Mouse (Mus musculus) E14TG2a.4 (cell line): Measurements from ENCODE around the gene Csf3.

Experiments used
- H3K27me3 ChIP-seq: 2 replicates; pipeline ENCODE4 v1.6.1; 2014; ENCODE audit warnings: low read length, control low read depth; ENCODE audit not compliant: insufficient read depth
- H3K36me3 ChIP-seq: 2 replicates; pipeline ENCODE4 v1.6.1; 2014; ENCODE audit warnings: low read length, control low read depth; ENCODE audit not compliant: insufficient read depth
- H3K4me1 ChIP-seq: replicated peaks from 2 replicates; pipeline ENCODE4 v1.6.1; 2014; ENCODE audit warnings: low read depth, low read length, control low read depth
- H3K4me3 ChIP-seq: replicated peaks from 2 replicates; pipeline ENCODE4 v1.5.1; 2014; ENCODE audit warnings: mild to moderate bottlenecking, low read length
- H3K9me3 ChIP-seq: 2 replicates; pipeline ENCODE4 v1.6.1; 2014; ENCODE audit warnings: low read length, control low read depth
- CTCF ChIP-seq: conservative IDR thresholded peaks from 2 replicates; pipeline ENCODE4 v1.5.1; 2014; ENCODE audit warnings: low read length
- NANOG ChIP-seq: IDR thresholded peaks from 2 replicates; pipeline ENCODE4 v1.6.1; 2014; ENCODE audit warnings: borderline replicate concordance, low read length, mixed read lengths
- POU5F1 ChIP-seq: IDR thresholded peaks from 2 replicates; pipeline ENCODE4 v1.6.1; 2014; ENCODE audit warnings: low read length, borderline replicate concordance

Gene Csf3

DNA sequence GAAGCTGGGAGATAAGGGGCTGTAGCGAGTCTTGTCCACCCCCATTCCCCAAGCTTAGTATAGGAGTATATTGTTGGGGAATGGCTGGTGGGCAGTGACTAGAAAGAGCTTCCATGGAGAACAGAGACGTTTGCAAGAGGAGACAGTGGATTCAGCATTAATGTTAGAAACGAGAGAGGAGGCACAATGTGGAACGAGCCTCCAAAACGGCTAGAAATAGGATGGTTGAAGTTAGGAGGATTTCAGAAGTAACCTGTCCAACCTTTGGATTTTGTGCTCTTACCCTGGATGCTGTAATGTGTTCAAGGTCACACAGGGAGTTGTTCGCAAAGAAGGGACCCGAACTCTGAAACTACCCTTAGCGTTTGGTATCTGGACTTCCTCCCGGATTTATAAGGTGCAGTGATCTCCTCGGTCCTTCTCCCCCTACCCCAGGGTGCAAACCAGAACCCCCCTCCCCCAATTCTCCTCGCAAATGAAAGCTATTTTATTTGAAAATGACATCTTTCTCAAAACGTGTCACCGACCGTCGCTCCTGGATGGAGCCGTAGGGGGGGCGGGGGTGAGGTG, 40.1 kb downstream of the Csf3 start:
- TF ChIP-seq POU5F1 (no peak), CTCF (no peak), NANOG (no peak)
- Histone ChIP-seq H3K4me1 (peaks cover 78% of the 10 kb centered on the region), H3K36me3 (no peaks in the 10 kb centered on the region), H3K4me3 (peak overlapping the region; percentile 86), H3K27me3 (peaks cover 12% of the 10 kb centered on the region), H3K9me3 (no peaks in the 10 kb centered on the region)

DNA sequence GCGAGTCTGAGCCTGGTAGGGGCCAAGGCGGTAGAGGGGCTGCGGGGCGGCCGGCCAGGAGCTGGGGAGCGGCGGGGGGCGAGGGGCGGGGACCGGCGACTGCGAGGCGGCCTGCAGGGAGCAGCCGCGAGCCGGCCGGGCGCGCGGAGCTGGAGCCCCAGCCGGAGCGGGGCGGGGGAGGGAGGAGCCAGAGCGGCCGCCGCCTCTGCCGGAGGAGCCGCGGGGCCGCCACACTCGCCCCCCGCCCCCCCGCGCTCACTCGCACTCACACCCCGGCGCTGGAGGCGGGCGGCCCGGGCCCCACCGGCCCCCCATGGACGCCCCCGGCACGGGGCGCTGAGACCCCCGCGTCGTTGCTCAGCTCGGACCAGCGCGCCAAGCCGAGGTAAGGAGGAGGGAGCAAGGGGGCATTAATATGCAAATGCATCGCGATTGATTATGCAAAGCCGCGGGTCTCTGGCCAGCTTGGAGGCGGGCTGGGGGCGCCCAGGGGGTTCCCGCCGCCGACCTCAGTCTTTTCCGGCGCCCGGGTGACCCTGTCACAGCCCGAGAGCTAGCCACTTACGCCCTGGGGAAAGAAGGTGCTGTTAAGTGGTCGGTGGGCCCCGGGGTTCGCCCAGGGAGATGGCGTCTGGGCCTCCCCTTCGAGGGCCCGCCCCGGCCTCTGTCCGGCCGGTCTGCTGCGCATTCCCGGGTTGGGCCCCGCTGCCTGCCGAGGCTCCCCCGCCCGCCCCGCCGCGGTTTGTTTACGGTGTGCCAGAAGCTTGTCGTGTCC, 40.7 kb downstream of the Csf3 start:
- Histone ChIP-seq H3K27me3 (peaks cover 14% of the 10 kb centered on the region), H3K36me3 (no peaks in the 10 kb centered on the region), H3K4me3 (peak overlapping the region; percentile 86), H3K9me3 (no peaks in the 10 kb centered on the region), H3K4me1 (peaks cover 84% of the 10 kb centered on the region)
- TF ChIP-seq POU5F1 = peak; percentile 72; the same call in 1 of the 2 replicates
- no peak for TF ChIP-seq NANOG

DNA sequence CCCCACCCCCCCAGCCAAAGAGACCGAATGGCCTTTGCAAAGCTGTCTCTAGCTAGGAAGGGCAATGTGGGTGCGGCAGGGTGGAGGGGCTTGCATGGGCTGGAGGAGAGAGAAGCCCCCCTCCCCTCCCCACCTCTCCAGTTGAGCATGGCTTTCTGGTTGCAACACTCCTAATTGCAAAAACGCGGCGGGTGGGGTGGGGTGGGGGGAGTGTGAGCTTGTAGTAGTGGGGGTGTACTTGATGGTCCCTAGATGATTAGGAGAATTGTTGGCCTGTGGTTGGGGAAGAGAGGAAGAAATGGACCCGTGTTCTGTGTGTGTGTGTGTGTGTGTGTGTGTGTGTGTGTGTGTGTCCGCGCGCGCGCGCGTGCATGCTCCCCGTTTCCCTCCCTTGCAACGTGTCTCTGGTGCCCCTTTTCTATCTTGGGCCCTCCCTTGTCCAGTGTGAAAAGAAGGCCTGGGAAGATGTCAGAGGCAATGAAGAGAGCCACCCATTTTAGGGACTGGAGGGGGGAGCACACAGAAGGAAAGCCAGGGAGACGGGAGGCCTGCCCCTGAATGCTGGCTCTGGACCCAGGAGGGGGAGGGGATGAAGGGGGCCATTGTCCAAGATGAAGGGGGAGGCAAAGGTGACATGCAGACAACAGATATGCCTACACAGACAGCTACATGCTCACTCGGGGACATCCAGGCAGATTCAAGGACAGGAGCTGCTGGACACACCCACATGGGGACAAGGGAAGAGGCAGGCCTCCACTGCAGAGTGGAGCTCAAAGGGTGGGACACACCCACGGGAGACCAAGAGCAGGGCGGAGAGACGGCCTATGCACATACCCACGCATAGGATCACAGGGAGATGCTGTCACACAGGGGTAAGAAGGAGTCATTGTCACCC, 41.6 kb downstream of the Csf3 start:
- peak overlapping the region; percentile 86 for H3K4me3 ChIP-seq
- peaks cover 90% of the 10 kb centered on the region for H3K4me1 ChIP-seq
- TF ChIP-seq NANOG = no peak
- no peak for TF ChIP-seq CTCF
- no peak for TF ChIP-seq POU5F1
- peaks cover 15% of the 10 kb centered on the region for H3K27me3 ChIP-seq
- no peaks in the 10 kb centered on the region for H3K36me3 ChIP-seq
- H3K9me3 ChIP-seq = no peaks in the 10 kb centered on the region

DNA sequence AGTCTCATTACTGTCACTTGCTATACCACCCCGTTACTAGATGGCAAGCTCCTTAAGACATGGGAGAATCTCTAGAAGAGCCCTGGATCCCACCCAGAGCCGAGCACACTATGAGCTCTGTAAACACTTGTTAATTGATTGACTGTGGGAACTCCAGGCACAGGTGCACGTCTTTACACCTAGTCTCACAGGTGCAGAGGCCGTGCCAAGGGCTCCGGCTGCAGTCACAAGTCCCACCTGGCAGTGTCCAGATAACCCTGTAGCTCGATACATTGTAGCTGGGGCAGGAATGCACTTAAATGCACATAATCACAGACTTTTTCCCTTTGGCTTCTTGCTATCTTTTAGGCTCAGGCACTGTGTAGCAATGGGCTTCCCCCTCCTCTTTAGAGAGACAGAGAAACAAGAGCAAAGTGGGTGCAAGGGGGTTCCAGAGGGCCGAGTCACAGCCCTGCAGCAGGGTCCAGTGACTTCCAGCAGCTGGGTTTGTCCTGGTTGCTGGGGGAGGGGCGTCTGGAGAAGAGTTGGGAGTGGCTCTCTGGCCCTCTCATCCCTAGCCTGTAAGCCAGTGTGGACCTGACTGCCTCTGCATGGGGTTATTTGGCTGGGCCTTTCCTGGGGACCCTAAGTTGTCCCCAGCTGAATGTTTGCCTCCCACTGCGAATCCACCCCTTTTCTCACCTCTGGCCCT, 42.7 kb downstream of the Csf3 start:
- Histone ChIP-seq H3K4me1 (peaks cover 90% of the 10 kb centered on the region), H3K9me3 (no peaks in the 10 kb centered on the region), H3K4me3 (peak overlapping the region; percentile 23; the same call in 1 of the 2 replicates), H3K36me3 (no peaks in the 10 kb centered on the region), H3K27me3 (peaks cover 20% of the 10 kb centered on the region)
- TF ChIP-seq NANOG = no peak
- TF ChIP-seq CTCF = no peak
- TF ChIP-seq POU5F1 = no peak

- H3K9me3 ChIP-seq = no peaks in the 10 kb centered on the region
- H3K27me3 ChIP-seq = peaks cover 20% of the 10 kb centered on the region
- no peaks in the 10 kb centered on the region for H3K36me3 ChIP-seq
- H3K4me3 ChIP-seq = peak overlapping the region; percentile 23; the same call in 1 of the 2 replicates
- TF ChIP-seq NANOG = no peak
- peaks cover 90% of the 10 kb centered on the region for H3K4me1 ChIP-seq
Observed at GRCm38 (mm10) chr11:98744456-98745019, 43.5 kb downstream of the Csf3 start.

GRCm38 (mm10) chr11:98745932-98746853, 45.1 kb downstream of the Csf3 start:
- H3K4me1 ChIP-seq = peaks cover 91% of the 10 kb centered on the region
- peak overlapping the region; percentile 20 for H3K4me3 ChIP-seq
- H3K27me3 ChIP-seq = peaks cover 23% of the 10 kb centered on the region
- H3K9me3 ChIP-seq = no peaks in the 10 kb centered on the region
- no peaks in the 10 kb centered on the region for H3K36me3 ChIP-seq
- no peak for TF ChIP-seq CTCF
- no peak for TF ChIP-seq POU5F1
- TF ChIP-seq NANOG = no peak

DNA sequence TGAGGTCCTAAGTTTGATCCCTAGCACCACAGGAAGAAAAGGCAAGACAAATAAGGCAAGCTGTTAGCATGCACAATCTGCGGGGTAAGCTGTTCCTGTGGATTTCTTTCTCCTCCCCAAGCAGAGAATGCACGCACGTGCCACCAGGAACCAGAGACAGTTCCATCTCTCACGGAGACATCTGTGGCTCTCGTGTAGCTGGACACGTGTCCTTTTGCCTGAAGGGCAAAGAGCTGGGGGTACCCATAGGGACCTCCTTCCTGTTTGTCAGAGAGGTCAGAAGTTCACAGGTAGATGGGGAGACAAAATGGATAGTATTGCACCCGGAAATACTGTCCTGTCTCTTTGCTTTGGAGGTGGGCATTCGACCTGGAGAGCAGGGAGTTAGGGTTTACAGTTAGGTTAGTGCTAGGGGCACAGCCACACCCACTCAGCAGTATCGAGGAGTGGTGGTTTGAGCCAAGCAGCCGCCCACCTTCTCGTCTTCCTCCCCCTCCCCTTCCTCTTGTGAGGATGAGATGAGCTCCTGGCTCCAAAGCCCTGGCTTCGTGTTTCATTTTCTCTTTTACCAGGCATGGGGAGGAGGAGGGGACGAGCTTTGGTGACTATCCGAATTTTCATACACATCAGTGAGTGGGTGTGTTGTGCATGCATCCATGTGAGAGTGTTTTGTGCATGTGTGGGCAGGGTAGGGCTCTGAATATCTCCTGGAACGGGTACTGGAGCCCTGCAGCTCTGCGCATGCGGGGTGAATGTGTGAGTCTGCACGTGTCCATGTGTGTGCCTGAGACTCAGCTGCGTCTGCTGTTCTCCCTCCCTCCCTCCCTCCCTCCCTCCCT, 46.0 kb downstream of the Csf3 start:
- TF ChIP-seq NANOG = no peak
- TF ChIP-seq POU5F1 = no peak
- TF ChIP-seq CTCF = no peak
- Histone ChIP-seq H3K4me3 (peak overlapping the region; percentile 48), H3K9me3 (no peaks in the 10 kb centered on the region), H3K27me3 (peaks cover 23% of the 10 kb centered on the region), H3K36me3 (no peaks in the 10 kb centered on the region), H3K4me1 (peaks cover 96% of the 10 kb centered on the region)
